Mouse (Mus musculus) forebrain, embryonic 14.5 days (tissue): Measurements from ENCODE around the gene Phf20. TPM values are rescaled to one million over a fixed set of nuclear protein-coding genes. Genes with fewer than 3 reads are reported as not detected.

Experiments used
- ATAC-seq: fragments of 200-750 bp; cut with Nextera tagmentation; 2 replicates; pipeline ENCODE4 v1.8.0; 2017; ENCODE audit warnings: mild to moderate bottlenecking, moderate library complexity
- DNase-seq: peaks from one replicate; pipeline ENCODE4 v3.0.0-alpha.2; 2015; ENCODE audit warnings: low spot score
- H3K27ac ChIP-seq: fragments of 300-500 bp; sonication (generic); 2 replicates; pipeline ENCODE4 v1.5.1; 2014; ENCODE audit warnings: low read depth, mild to moderate bottlenecking, control low read depth, low read length, moderate library complexity
- H3K27me3 ChIP-seq: fragments of 300-500 bp; sonication (generic); replicated peaks from 2 replicates; pipeline ENCODE4 v1.6.1; 2014; ENCODE audit warnings: low read length, control low read depth, mixed read lengths; ENCODE audit not compliant: control insufficient read depth, insufficient read depth
- H3K36me3 ChIP-seq: fragments of 300-500 bp; sonication (generic); 2 replicates; pipeline ENCODE4 v1.6.1; 2014; ENCODE audit warnings: low read length, control low read depth; ENCODE audit not compliant: control insufficient read depth, insufficient read depth
- H3K4me1 ChIP-seq: fragments of 300-500 bp; sonication (generic); 2 replicates; pipeline ENCODE4 v1.6.1; 2014; ENCODE audit warnings: antibody characterized with exemption, low read length, control low read depth; ENCODE audit not compliant: control insufficient read depth, insufficient read depth
- H3K4me2 ChIP-seq: fragments of 300-500 bp; sonication (generic); 2 replicates; pipeline ENCODE4 v1.6.1; 2014; ENCODE audit warnings: mild to moderate bottlenecking, control low read depth, low read length
- H3K4me3 ChIP-seq: fragments of 300-500 bp; sonication (generic); 2 replicates; pipeline ENCODE4 v1.5.1; 2014; ENCODE audit warnings: low read depth, low read length, control low read depth
- H3K9ac ChIP-seq: fragments of 300-500 bp; sonication (generic); 2 replicates; pipeline ENCODE4 v1.6.1; 2014; ENCODE audit warnings: mild to moderate bottlenecking, low read length, control low read depth, moderate library complexity
- H3K9me3 ChIP-seq: fragments of 300-500 bp; sonication (generic); replicated peaks from 2 replicates; pipeline ENCODE4 v1.6.1; 2016; ENCODE audit warnings: low read length, control low read depth, mixed read lengths; ENCODE audit not compliant: control insufficient read depth
- WGBS: fragments of 180-500 bp; shearing (Covaris S2); extraction: QIAGEN DNeasy Blood & Tissue Kit; methylation state at CpG from one replicate; pipeline ENCODE4 v1.1.7; 2014; 5-methylcytosine and 5-hydroxymethylcytosine counted together
- polyA plus RNA-seq: library from polyadenylated mRNA; unstranded; fragments of >200 nt; fragmentation: Nextera tagmentation; extraction: Ambion mirVana; gene quantifications from 2 replicates; pipeline ENCODE4 v1.2.1, GENCODE M21; 2014

The Phf20 gene
- polyA plus RNA-seq, 1 experiment from 2014 or later = 121 TPM

DNA sequence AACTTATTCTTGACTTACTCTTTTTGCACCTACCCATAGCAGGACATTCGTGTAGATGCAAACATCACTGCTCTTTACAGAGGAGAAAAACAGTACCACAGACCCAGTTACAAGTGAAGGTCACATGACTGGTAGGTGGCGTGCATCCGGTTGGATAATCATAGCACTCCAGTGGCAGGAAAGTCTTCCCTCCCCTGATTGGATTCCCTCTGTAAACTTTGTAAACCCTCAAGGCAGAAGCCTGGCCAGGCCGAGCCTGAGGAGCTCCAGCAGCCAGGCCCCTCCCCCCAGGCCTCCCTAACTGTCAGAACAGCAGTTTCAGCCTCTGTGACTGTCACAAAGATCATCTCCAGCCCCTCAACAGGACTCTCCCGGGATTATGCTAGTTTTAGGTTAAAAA is 128.4 kb downstream of the Phf20 start:
- 55% methylated on average over 5 of the region's 5 CpGs for WGBS
- H3K9ac ChIP-seq = no peak overlapping the region
- no peak overlapping the region for H3K4me3 ChIP-seq
- DNase-seq (no peak), ATAC-seq (no peak)
- no peaks in the 10 kb centered on the region for H3K9me3 ChIP-seq
- H3K4me2 ChIP-seq = no peak overlapping the region
- no peaks in the 10 kb centered on the region for H3K36me3 ChIP-seq
- H3K27me3 ChIP-seq = no peaks in the 10 kb centered on the region
- H3K27ac ChIP-seq = no peak overlapping the region
- no peaks in the 10 kb centered on the region for H3K4me1 ChIP-seq

GRCm38 (mm10) chr2:156330681-156331080 is 134.4 kb downstream of the Phf20 start:
- H3K4me1 ChIP-seq = no peaks in the 10 kb centered on the region
- no peaks in the 10 kb centered on the region for H3K9me3 ChIP-seq
- DNase-seq (no peak), ATAC-seq (no peak)
- no peaks in the 10 kb centered on the region for H3K27me3 ChIP-seq
- H3K36me3 ChIP-seq = no peaks in the 10 kb centered on the region
- no peak overlapping the region for H3K4me2 ChIP-seq
- no peak overlapping the region for H3K9ac ChIP-seq
- WGBS = 63% methylated on average over 1 of the region's 1 CpGs
- no peak overlapping the region for H3K27ac ChIP-seq
- no peak overlapping the region for H3K4me3 ChIP-seq

DNA sequence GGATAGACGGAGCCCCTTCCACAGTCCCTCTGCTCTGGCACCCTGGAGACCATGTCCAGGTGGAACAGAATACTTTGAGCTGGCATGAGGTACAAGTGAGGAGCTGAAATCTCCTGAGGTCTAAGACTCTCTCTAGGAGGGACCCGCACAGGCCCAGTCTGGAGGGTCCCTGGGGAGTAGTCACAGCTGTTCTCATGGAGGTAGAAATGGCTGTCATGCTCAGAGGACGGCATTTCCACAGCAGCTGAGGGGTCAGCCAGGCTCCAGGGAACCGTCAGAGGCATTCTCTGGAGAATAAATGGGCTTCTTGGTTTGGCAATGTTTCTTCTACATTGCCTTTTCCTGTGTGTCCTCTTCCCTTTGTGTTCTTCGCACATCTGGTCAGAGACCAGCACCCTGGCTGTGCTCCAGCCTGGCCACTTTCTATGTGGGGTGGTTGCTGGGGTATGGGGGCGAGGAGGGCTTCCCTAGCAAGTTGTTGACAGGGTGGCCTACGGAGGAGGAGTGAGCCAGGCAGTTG is 135.2 kb downstream of the Phf20 start:
- Histone ChIP-seq H3K4me1 (no peaks in the 10 kb centered on the region), H3K27me3 (no peaks in the 10 kb centered on the region), H3K4me2 (no peak overlapping the region), H3K27ac (no peak overlapping the region), H3K36me3 (no peaks in the 10 kb centered on the region), H3K4me3 (no peak overlapping the region), H3K9ac (no peak overlapping the region), H3K9me3 (no peaks in the 10 kb centered on the region)
- 85% methylated on average over 7 of the region's 7 CpGs for WGBS
- no peak for ATAC-seq
- no peak for DNase-seq

DNA sequence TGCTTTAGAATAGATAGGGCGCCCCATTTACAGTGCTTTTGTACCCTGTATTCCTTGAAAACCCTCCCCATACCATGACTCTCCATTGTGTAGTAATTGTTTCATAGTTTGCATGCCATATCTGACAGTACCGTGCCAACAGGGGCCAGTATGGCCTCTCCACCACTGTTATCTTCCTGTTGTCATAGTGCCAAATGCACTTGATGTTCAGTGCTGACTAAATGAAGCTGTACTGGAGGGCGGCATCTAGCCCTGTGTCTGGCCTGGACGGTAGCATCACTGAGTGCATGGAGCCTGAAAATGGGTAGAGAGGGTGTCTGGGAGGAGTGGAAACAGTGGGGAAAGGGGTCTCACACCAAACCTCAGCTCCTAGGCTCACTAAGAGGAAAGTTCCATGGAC is 143.8 kb downstream of the Phf20 start:
- DNase-seq (no peak), ATAC-seq (no peak)
- Histone ChIP-seq H3K4me3 (no peak overlapping the region), H3K36me3 (no peaks in the 10 kb centered on the region), H3K9ac (no peak overlapping the region), H3K4me1 (no peaks in the 10 kb centered on the region), H3K27me3 (no peaks in the 10 kb centered on the region), H3K27ac (no peak overlapping the region), H3K4me2 (no peak overlapping the region), H3K9me3 (no peaks in the 10 kb centered on the region)
- 91% methylated on average over 4 of the region's 4 CpGs for WGBS

GRCm38 (mm10) chr2:156344775-156345532 is 148.7 kb downstream of the Phf20 start:
- H3K36me3 ChIP-seq = no peaks in the 10 kb centered on the region
- no peaks in the 10 kb centered on the region for H3K4me1 ChIP-seq
- peak; percentile 26 for DNase-seq
- H3K4me3 ChIP-seq = no peak overlapping the region
- 56% methylated on average over 12 of the region's 12 CpGs for WGBS
- no peak for ATAC-seq
- no peaks in the 10 kb centered on the region for H3K27me3 ChIP-seq
- no peaks in the 10 kb centered on the region for H3K9me3 ChIP-seq
- no peak overlapping the region for H3K4me2 ChIP-seq
- no peak overlapping the region for H3K9ac ChIP-seq
- H3K27ac ChIP-seq = no peak overlapping the region

DNA sequence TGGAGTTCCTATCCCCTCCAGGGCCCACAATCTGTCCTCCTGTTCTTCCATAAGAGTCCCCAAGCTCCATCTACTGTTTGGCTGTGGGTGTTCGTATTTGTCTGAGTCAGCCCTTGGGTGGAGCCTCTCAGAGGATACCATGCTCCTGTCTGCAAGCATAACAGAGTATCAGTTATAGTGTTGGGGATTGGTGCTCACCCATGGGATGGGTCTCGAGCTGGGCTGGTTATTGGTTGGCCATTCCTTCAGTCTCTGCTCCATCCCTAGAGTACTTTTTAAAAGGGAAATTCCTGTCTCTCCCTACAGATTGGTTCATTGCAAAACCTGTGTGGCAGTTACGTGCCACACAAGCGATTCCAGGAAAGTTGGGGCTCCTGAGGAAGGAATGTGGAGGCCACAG is 152.5 kb downstream of the Phf20 start:
- 93% methylated on average over 4 of the region's 4 CpGs for WGBS
- H3K27me3 ChIP-seq = no peaks in the 10 kb centered on the region
- H3K9me3 ChIP-seq = no peaks in the 10 kb centered on the region
- H3K4me2 ChIP-seq = no peak overlapping the region
- H3K27ac ChIP-seq = no peak overlapping the region
- no peak for DNase-seq
- H3K36me3 ChIP-seq = no peaks in the 10 kb centered on the region
- no peak overlapping the region for H3K4me3 ChIP-seq
- no peaks in the 10 kb centered on the region for H3K4me1 ChIP-seq
- no peak for ATAC-seq
- no peak overlapping the region for H3K9ac ChIP-seq

DNA sequence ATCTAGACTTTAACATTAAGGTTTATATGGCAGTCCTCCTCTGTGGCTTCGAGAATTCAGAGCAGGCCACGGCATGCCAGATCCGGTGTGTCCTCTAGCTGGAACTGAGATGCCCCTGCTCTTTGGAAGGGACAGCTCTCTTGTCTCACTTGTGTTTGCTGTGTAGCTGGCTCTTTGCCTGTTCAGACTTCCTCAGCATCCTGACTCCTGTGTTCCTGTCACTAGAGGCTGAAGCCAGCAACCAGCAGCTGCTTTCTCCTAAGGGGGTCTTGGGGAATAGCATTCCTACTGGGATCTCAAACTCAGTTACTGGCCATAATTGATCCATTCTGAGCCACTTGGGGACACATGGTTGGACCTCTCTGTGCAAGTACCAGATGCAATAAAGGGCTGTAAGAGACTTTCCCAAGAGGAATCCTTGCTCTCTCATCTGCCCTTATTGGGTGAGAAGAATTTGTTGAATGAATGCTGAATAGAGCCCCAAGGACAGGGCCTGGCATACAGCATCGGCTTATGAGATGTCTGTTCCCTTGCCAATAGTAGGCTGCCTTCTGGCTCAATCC is 153.1 kb downstream of the Phf20 start:
- WGBS = 88% methylated on average over 4 of the region's 4 CpGs
- Histone ChIP-seq H3K9me3 (no peaks in the 10 kb centered on the region), H3K4me1 (no peaks in the 10 kb centered on the region), H3K9ac (no peak overlapping the region), H3K27me3 (no peaks in the 10 kb centered on the region), H3K27ac (no peak overlapping the region), H3K4me3 (no peak overlapping the region), H3K4me2 (no peak overlapping the region), H3K36me3 (no peaks in the 10 kb centered on the region)
- ATAC-seq = no peak
- no peak for DNase-seq

DNA sequence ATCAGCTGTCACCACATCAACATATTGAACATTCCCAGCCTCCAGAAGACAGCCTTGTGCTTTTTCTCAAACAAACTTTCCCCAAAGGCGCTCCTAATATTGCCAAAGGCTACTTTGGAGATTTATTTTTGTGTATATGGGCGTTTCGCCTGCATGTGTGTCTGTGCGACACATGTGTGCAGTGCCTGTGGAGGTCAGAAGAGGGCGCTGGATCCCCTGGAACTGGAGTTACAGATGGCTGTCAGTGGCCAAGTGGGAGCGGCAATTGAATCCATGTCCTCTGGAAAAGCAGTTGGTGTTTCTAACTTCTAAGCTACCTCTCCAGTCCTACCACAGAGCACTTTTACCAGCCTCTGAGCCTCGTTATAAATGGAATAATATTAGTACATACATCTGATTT is 155.0 kb downstream of the Phf20 start:
- no peak overlapping the region for H3K4me3 ChIP-seq
- H3K4me2 ChIP-seq = no peak overlapping the region
- ATAC-seq = no peak
- H3K9ac ChIP-seq = no peak overlapping the region
- no peaks in the 10 kb centered on the region for H3K27me3 ChIP-seq
- WGBS = 82% methylated on average over 7 of the region's 7 CpGs
- H3K4me1 ChIP-seq = no peaks in the 10 kb centered on the region
- no peak overlapping the region for H3K27ac ChIP-seq
- no peak for DNase-seq
- no peaks in the 10 kb centered on the region for H3K9me3 ChIP-seq
- H3K36me3 ChIP-seq = no peaks in the 10 kb centered on the region

DNA sequence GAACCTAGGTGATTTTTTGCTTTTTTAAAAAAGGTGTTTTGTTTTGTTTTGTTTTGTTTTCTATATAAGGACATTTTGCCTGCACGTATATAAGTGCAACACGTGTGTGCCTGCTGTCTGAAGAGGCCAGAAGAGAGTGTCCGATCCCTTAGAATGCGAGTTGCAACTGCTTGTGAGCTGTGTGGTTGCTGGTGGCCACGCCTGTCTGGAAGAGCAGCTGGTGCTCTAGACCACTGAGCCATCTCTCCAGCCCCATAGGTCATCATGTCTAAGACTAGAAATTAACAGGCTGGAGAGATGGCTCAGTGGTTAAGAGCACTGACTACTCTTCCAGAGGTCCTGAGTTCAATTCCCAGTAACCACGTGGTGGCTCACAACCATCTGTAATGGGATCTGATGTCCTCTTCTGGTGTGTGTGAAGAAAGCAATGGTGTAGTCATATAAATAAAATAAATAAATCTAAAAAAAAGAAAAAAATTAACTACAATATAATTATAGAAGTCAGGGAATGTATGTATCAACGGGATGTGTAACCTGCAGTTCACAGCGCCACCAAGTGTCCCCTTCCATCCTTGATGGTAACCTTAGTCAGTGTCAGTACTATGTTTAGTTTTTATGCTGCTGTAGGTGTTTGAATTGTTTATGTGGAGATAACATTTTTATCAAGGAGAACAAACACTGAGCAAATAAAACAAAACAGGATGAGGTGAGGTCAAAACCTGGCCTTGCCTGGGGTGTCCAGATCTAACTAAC is 156.3 kb downstream of the Phf20 start:
- no peak overlapping the region for H3K9ac ChIP-seq
- H3K4me2 ChIP-seq = no peak overlapping the region
- WGBS = 80% methylated on average over 8 of the region's 8 CpGs
- no peak overlapping the region; the same call in 1 of the 2 replicates for H3K27ac ChIP-seq
- no peaks in the 10 kb centered on the region for H3K9me3 ChIP-seq
- H3K4me1 ChIP-seq = no peaks in the 10 kb centered on the region
- H3K36me3 ChIP-seq = no peaks in the 10 kb centered on the region
- no peak overlapping the region for H3K4me3 ChIP-seq
- DNase-seq (no peak), ATAC-seq (no peak)
- no peaks in the 10 kb centered on the region for H3K27me3 ChIP-seq
